Mouse (Mus musculus) left cerebral cortex, postnatal 14 days (tissue): ENCODE measurements around the gene Mbnl2. TPM values are rescaled to one million over a fixed set of nuclear protein-coding genes. Genes with fewer than 3 reads are reported as not detected.

Experiments used
- DNase-seq, 2 experiments: peaks; one replicate each; pipeline ENCODE4 v3.0.0; 2021 to 2022; ENCODE audit warnings: low spot score in 2 of 2, mixed read lengths in 1 of 2
- intact Hi-C: fragments of 180-260 bp; cut with DNase I; formaldehyde crosslinking; loops from one replicate; pipeline ENCODE4 v1.15.1; 2025
- total RNA-seq, 2 experiments: library from RNA; stranded (reverse); gene quantifications; 2 replicates each; pipeline ENCODE4 v1.2.3; 2021

Gene Mbnl2
- total RNA-seq, 2 experiments from 2014 or later: 192 to 202 TPM

DNA sequence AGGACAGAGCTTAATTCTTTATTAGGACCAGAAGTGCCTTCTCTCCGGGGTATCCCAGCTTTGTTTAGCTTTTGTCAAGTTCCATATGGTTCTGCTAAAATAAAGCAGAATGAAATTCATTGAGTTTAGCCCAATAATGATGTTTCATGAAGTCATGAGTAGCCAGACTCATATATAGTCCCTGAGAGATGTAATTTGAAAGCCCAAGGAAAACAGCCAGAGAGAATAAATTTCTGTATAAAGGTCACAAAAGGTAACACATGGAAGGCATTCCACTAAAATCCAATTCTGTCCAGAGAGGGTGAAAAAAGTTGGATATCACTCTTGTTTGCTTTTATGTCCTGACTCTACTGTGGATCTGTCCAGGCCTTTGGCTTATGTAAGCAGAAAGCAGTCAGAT is 159.4 kb downstream of the Mbnl2 start:
- intact Hi-C loops: no loop called here

DNA sequence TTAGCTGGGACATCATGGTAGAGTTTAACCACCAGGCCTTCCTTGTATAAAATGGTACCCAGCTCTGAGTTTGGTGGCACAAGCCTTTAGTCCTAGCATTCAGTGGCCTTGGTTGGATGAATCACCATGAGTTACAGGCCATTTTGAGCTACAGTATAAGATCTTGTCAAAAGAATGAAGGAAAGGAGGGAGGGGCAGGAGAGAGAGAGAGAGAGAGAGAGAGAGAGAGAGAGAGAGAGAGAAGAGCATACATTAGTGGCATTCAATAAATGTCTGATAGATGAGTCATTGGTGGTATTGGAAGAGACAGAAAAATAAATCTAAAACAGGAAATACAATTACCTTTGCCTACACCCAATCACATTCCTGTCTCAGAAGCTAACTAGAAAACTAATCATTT is 165.2 kb downstream of the Mbnl2 start:
- DNase-seq: no peak
- intact Hi-C loops: no loop called here

More for the DNA sequence above, 159.4 kb downstream of the Mbnl2 start:
- no peak for DNase-seq

DNA sequence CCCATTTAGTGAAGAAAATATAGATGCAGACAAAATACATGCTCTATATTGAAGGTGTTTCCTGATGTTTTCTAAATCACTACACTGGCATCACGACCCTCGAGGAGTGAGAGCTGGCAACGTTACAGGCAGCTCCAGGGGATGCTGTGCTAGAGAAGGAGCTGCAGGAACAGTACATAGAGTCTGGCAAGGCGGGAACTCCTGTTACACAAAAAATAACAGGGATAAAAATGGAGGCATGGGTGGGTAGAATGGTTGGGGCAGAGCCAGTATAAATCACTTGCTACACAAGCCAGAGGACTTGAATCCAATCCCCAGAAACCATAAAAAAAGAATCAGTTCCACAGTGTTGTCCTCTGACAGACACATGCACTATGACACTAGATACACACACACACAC is 165.8 kb downstream of the Mbnl2 start:
- intact Hi-C loops: no loop called here
- DNase-seq: peak; percentile 36 to 43

DNA sequence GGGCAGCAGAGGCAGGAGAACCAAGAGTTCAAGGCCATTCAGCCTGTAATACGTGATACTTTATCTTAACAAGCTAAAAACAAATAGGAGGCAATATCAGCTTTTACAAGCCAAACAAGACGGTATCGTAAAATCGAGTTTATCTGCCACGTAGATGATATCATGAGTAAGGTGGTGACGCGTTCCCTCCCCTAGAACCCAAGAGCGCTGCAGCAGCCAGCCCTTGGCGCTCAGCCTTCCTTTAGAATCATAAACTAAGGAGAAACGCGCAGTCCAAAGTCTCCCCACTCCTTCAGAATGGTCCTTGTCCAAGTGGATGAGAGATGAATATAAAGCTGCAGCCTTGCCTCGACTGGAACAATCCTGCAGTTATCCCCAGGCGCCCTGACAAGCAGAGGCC is 166.4 kb downstream of the Mbnl2 start:
- intact Hi-C loops: no loop called here
- DNase-seq: no peak

DNA sequence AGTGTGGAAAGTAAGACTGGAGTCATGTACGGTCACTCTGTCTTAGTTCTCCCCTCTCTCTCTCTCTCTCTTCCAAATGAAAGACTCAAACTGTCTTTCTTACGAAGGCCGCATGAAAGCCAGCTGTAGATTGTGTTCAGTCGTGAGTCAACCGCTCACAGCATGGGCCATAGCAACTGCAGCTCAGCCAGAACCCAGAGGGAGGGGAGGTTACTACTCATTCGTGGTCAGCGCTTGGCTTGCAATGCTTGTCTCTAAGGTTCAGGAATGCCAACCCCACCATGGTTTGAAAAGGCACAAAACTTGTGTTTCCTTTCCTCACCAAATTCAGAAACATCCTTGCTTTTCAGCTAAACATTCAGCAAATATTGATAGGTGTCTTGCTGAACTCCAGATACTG is 178.8 kb downstream of the Mbnl2 start:
- intact Hi-C loops: no loop called here
- DNase-seq: no peak

DNA sequence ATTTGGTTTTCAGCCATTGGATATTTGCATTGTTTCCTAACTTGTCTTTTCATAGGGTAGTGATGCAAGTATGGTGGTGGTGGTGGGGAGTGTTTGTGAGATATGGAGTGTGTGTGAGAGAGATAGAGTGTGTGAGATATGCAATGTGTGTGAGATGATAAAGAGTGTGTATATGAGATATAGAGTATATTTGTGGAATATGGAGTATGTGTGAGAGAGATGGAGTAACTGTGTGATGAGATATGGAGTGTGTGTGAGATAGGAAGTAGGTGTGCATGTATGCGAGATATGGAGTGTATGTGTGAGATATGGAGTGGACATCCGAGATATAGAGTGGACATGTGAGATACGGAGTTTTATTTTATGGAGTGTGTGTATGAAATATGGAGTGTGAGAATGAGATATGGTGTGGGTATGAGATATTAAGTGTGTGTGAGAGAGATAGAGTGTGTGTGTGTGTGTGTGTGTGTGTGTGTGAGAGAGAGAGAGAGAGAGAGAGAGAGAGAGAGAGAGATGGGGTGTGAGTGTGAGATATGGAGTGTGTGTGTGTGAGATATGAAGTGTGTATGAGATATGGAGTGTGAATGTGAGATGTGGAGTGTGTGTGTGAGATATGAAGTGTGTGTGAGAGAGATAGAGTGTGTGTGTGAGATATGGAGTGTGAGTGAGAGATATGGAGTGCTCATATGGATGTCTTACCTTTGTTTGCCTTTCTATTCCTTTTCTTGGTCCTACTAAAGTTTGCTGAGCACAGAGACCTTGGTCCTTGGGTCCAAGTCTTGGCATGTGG is 188.7 kb downstream of the Mbnl2 start:
- intact Hi-C loops: no loop called here
- no peak for DNase-seq

DNA sequence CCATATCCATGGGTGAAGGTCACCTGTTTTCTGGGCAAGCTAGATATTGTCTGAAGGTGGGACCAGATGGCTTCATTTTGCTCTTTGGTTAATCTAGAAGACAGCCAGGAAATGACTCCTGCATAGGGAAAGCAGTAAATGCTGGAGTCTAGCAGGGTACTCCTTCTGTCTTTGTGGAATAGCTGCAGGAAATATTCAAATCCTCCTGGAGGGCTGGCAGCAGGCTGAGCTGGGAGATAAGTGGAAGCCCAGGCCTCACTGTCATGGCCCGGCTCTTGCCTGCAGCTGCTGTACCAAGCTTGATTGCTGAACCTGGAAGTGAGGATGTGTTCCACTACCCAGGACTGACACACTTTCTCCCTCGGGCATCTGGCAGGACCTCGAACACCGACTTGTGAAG is 191.3 kb downstream of the Mbnl2 start:
- no peak for DNase-seq
- intact Hi-C loops: no loop called here

DNA sequence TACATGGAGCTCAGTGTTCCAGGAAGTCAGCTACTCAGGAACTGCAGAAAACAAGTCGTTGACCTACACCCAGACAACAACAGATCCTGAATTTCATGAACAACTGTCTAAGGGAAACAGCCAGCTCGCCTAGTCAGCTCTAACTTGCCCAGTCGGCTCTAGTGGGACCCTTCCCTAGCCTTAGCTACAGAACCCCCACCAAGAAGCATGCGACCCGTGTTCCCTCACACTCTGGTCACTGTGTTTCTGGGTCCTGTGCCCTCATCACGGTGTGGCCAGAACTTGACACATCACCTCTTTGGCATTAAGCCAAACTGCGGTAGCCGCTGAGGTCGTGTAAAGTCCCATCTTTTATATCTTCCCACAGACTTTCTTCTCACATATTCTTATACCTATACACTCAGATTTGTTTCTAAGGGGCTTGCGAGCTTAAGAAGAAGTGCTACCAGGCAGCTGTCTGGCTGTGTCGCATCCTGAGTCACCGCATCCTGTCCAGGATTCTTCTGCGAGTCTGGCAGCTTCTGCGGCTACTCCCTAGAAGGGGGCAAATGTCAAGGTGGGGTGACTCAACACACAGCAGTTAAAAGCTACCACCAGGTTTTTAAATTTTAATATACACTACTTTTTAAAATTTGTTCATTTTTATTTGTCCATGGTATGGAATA is 193.8 kb downstream of the Mbnl2 start:
- intact Hi-C loops: no loop called here
- DNase-seq: no peak

DNA sequence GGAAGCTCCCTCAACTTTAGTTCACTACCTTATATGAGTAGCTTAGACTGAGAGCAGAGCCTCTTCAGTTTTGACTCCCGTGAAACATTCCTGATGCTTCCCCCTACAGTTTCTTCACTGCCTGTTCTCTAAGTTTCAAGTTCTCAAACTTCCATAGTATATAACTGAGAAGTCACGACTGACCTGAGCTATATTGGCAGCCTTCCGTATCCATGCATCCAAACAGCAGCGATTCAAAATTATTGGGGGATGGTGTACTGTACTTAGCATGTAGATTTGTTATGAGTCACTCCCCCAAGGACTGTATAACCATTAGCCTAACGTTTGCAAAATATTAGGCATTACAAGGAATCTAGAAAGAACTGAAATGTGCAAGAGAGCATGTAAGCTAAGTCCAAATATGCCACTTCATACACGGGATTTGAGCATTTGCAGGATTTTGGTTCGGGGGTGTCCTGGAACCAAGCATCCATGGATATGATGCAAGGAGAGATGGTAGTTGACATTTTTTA is 200.8 kb downstream of the Mbnl2 start:
- intact Hi-C loops: loop anchor here (5.0 to 10.0 kb wide), 6 partner anchors 69 to 399 kb away; no protein-coding TSS in a partner anchor

DNA sequence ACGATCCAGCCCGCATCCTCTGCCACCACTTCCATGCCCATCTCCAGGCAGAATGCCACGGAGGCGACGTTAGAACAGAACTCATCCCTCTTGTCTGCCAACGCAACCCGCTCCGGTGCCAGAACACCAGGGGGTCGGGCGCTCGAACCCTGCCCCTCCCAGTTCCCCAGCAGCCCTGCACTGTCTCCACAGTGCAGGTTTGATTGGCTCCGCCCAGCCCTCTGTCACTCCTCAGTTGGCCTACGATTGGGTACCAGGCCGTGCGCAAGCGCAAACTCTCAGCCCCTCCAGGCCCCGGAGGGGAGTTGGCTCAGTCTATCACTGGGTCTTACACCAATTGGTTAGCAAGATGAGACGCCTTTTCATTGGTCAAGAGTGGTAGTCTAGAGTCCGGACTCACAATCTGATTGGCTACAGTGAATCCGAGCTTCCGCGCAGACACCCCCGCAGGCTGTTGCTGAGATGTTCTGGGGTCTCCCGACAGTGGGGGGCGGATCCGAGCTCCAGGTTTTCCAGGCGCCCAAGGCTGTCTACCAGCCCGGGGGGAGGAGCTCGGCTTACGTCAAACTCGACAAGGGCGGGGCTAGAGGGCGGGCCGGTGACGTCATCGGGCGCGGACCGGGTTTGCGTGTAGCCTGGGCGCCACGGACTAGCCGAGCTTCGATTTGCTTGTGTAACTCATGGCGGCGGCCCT is 202.0 kb downstream of the Mbnl2 start:
- DNase-seq: peak; percentile 100
- intact Hi-C loops: loop anchor here (5.0 to 10.0 kb wide), 6 partner anchors 70 to 400 kb away; no protein-coding TSS in a partner anchor

More for the DNA sequence above, 200.8 kb downstream of the Mbnl2 start:
- DNase-seq: no peak

DNA sequence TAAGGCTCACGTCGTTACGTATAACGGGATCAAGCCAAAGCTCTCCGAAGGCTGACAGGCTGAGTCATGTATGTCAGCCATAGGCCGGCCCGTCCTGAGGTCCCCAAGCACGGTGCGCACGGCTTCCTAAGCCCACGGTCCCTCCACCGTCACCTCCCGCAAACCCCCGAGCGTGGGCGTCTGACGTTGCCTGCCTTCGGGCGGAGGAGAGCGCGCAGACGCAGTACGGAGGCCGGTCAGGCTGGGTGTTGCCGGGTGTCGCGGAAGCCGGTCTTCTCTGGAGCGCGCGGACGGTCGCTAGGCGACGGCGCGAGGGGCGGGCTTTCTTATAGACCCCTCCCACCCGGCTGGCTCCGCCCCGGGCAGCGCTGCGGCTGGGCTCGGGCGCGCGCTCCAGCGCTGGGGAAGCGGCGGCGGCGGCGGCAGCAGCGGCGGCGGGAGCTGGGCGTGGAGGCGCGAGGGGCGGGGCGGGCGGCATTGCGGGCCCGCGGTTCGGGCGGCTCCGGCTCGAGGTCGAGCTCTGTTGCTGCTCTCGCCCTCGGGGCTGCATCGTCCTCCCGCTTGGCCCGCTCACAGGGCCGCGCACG is 202.6 kb downstream of the Mbnl2 start, which contains the start of gene Rap2a:
Gene Rap2a (plus strand): TSS at position 463 of the 587 bp plus-strand sequence.
- peak; percentile 97 to 98 for DNase-seq
- intact Hi-C loops: loop anchor here (5.0 to 10.0 kb wide), 6 partner anchors 71 to 401 kb away; no protein-coding TSS in a partner anchor

DNA sequence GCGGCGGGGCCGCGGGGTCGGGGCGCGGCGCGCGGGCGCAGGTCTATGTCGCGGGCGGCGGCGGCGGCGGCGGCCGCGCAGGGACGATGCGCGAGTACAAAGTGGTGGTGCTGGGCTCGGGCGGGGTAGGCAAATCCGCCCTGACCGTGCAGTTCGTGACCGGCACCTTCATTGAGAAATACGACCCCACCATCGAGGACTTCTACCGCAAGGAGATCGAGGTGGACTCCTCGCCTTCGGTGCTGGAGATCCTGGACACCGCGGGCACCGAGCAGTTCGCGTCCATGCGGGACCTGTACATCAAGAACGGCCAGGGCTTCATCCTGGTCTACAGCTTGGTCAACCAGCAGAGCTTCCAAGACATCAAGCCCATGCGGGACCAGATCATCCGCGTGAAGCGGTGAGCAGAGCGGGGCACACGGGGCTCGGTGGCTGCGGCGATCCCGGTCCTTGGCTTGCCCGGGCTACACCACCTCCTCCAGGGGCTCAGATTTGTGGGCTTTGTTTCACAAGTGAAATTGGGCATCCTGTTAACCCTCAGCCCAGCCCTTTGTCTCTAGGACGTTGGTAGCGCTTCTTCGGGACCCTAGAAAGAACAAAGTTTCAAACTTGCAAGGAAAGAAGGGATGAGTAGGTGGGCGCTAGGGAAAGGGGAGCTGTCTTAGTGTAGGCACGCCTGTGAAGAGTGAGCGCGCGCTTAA is 203.3 kb downstream of the Mbnl2 start:
- DNase-seq: no peak
- intact Hi-C loops: loop anchor here (5.0 to 10.0 kb wide), 6 partner anchors 71 to 401 kb away; no protein-coding TSS in a partner anchor

DNA sequence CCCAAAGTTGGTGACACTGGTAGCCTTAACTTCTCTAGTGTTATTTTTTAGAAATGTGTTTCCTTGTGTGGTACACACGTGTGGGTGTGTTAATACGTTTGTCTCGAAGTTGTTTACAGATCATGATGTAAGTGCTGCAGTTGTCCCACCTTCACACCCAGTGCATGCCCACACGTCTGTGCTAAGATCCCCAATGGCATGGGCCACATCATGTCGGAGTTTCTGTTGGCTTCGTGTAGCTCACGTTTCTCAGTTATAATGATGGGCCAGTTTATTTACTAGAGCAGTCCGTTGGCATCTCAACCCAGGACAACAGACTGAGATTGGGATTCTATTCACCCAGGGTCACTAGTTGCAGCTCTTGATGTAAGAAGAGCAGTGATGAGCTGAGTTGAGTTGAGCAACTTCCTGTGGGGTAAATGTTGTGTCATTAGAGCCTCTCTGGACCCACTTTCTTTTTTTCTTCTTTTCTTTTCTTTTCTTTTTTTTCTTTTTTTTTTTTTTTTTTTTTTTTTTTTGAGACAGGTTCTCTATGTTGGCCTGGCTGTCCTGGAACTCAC is 205.0 kb downstream of the Mbnl2 start:
- DNase-seq: no peak
- intact Hi-C loops: no loop called here

DNA sequence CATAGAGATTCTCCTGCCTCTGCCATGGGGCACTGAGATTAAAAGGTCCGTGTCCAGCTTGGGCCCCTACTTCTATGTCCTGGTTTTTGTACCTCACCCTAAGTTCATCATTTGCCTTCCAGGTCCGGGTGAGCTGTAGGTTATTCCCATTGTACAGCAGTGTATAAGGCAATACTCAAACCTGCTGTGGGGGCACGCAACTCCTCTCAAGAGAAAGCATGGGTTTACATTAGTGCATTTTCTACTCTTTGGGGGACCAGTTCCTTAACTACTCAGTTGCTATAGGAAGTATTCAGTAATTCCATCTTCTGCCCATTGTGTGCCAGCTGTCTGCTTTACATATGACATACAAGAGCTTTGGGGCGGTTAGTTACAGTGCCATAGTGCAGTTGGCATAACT is 205.5 kb downstream of the Mbnl2 start:
- DNase-seq: no peak
- intact Hi-C loops: no loop called here

Other genes starting within 250 kb of the Mbnl2 start
- gene Oxgr1, start 233.2 kb upstream of the Mbnl2 start, total RNA-seq: under 1 TPM in 1 of 2 experiments, not detected in 1; 0.17 TPM
- 100 to 1,000 TPM; 105 to 109 TPM for gene Rap2a, start 202.8 kb downstream of the Mbnl2 start, total RNA-seq